Mouse (Mus musculus) stomach, adult 2 months (tissue): Measurements from ENCODE around the gene Pdzd3. TPM values are rescaled to one million over a fixed set of nuclear protein-coding genes. Genes with fewer than 3 reads are reported as not detected.

Experiments
- polyA plus RNA-seq: library from polyadenylated mRNA; depleted of rRNA; stranded (reverse); fragments of >200 nt; gene quantifications from 2 replicates; pipeline ENCODE4 v1.2.3, GENCODE M21; 2012; rRNA removed

Pdzd3 gene
- polyA plus RNA-seq: not detected in 2 replicates

DNA sequence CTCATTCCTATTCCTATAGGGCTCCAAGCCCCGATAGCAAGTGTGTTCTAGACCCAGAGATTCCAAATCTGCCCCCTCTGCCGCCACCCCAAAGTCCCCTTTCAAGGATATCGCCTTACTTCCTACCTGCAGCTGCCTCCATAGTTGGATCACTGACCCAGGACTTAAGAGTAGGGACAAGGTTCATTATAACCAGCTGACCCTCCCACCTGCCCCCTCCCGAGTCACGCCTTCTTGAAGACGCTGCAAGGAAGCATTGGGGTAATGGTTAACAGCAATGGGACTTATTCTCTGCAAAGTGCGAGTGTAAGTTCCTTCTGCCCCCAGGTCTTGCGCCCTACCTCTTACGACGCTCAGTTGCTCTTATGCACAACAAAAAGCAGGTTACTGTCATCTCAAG lies at the start of gene Pdzd3:
Pdzd3 (minus strand) TSS at position 158 of the 400 bp plus-strand sequence.

DNA sequence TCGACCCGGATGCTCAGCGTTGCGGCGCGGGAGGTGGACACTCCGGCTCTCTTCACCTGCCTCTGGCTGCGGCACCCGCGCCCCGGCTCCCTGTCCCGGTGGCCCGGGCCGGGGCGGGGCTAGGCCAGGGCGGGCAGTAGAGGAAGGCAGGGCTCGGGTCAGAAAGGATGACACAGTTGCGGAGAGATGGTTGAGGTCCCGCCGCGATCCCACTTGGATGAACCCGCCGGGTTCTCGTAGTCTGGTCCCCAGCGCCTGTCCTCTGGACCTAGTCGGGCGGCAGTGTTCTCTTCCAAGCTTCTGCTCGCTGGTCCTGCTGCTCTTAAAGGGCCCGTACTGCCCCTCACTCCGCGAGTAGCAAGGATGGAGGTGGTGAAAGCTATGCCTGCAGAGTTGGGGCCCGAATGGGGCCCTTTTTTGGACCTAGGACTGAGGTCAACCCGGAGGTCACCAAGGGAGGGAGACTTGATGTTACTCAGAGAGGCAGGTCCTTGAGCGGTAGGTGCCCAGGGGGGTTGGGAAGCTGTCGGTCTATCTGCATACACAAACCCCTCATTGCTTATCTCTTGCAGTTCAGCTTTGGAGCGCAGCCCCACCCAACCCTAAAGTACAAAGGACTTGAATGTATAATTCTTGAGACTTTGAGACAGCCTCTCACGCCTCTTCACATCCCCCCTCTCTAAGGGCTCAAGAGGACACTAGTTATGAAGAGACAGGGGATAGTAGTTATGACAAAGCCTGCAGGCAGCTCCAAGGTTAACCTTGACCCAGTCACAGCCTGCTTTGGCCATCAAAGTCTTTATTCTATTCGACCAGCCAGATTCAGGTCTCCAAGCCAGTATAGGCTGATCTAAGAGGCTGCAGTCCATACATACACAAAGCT lies 37.0 kb upstream of the Pdzd3 start, which contains the start of gene Abcg4:
Abcg4 (minus strand) TSS at position 540 of the 883 bp plus-strand sequence.

DNA sequence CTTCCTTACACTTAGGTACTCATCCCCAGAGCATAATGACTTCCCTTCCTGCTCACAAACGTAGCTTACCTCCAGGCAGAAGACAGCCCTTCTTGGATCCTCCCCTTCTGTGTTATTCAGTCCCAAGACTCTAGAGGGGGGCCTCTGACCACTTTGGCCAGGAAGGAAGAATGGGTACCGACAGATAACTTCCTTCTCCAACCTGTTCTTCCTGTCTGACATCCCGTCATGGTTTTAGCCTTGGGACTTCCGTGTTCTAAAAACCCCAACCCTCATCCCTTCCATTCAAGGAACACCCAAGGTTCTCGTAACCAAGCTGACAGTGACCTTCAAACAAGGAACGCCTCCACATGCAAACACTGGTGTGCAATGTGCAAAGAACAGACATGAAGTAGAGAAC lies 17.2 kb upstream of the Pdzd3 start, which contains the start of gene Nlrx1:
Nlrx1 (minus strand) TSS at position 168 of the 400 bp plus-strand sequence.

DNA sequence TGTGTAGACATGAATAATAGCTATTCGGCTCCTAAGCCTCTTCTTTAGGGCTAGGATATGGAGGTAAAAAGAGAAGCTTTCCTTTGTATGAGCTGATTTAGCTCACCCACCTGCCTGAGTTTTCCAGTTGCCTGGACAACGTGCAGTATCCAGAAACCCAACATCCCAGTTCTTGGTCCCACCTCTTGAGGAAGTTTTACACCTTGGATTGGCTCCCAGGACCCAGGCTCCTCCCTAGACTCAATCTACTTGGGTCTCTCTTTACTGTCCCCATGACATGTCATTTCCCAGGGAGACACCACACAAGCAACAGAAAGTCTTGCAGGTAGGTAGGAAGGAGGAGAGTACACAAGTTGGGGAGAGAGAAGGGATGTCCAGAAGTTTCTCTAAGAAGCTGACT lies 10.9 kb downstream of the Pdzd3 start, which contains the start of gene Ccdc153:
Ccdc153 (plus strand) TSS at position 278 of the 400 bp plus-strand sequence.

DNA sequence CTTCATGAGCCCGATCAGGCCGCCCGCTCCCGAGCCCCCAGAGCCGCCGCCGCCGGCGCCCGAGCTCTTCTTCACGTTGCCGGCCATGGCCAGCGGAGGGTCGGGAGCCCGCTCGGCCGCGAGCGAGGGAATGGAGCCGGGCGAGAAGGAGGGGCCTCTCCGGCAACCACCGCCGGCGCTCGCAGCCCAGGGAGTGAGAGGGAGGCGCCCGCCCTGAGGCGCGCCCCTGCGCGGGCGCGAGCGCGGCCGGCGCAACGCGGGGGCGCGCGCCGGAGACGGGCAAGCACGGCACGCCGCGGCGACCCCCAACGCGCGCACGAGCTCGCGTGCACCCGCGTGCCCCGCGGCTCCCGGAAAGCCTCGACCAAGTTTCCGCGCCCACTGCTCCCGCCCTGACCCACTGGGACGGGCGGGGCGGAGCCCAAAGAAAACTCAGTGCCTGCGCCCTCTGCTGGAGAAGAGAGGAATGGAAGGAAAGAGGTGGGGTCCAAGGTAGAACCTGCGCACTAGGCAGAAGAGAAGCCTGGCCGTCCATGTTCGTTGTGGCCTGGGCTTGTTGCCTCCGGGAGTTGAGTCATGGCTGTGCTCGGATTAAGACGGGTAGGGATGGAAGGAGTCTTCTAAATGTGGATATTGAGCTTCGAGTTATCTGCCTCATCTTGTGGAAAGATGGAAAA lies 17.3 kb downstream of the Pdzd3 start, which contains the start of gene Cbl:
Cbl (minus strand) TSS at position 248 of the 677 bp plus-strand sequence.

Other genes starting within 250 kb of the Pdzd3 start
- gene Thy1, start 208.1 kb downstream of the Pdzd3 start, polyA plus RNA-seq: 21.2 and 22.5 TPM in 2 replicates
- 2.8 and 5.2 TPM in 2 replicates for gene Usp2, start 184.4 kb downstream of the Pdzd3 start, polyA plus RNA-seq
- 0.35 and 0.42 TPM in 2 replicates for gene Mfrp, start 149.7 kb downstream of the Pdzd3 start, polyA plus RNA-seq
- 9.8 and 13.4 TPM in 2 replicates for gene C1qtnf5, start 144.2 kb downstream of the Pdzd3 start, polyA plus RNA-seq
- 0.03 and 0.43 TPM in 2 replicates for gene Gm49380, start 138.0 kb downstream of the Pdzd3 start, polyA plus RNA-seq
- 19.0 and 21.9 TPM in 2 replicates for gene Rnf26, start 138.0 kb downstream of the Pdzd3 start, polyA plus RNA-seq
- gene Mcam, start 117.0 kb downstream of the Pdzd3 start, polyA plus RNA-seq: 38.7 and 43.6 TPM in 2 replicates
- 2.5 TPM in 2 replicates for gene Cbl, start 17.4 kb downstream of the Pdzd3 start, polyA plus RNA-seq
- 0.06 TPM in 1 of 2 replicates, not detected in the other for gene Ccdc153, start 10.8 kb downstream of the Pdzd3 start, polyA plus RNA-seq
- gene Nlrx1, start 17.1 kb upstream of the Pdzd3 start, polyA plus RNA-seq: 4.4 and 5.1 TPM in 2 replicates
- gene Abcg4, start 37.1 kb upstream of the Pdzd3 start, polyA plus RNA-seq: 3.1 and 3.2 TPM in 2 replicates
- gene Hinfp, start 54.2 kb upstream of the Pdzd3 start, polyA plus RNA-seq: 3.4 and 5.5 TPM in 2 replicates
- 38.4 and 40.7 TPM in 2 replicates for gene C2cd2l, start 68.8 kb upstream of the Pdzd3 start, polyA plus RNA-seq
- gene Dpagt1, start 74.5 kb upstream of the Pdzd3 start, polyA plus RNA-seq: 27.1 and 28.1 TPM in 2 replicates
- gene H2afx, start 83.2 kb upstream of the Pdzd3 start, polyA plus RNA-seq: 42.8 and 86.6 TPM in 2 replicates
- gene Hmbs, start 92.8 kb upstream of the Pdzd3 start, polyA plus RNA-seq: 19.0 and 20.5 TPM in 2 replicates
- 7.8 and 9.0 TPM in 2 replicates for gene Vps11, start 110.2 kb upstream of the Pdzd3 start, polyA plus RNA-seq
- 23.7 and 29.7 TPM in 2 replicates for gene Hyou1, start 128.0 kb upstream of the Pdzd3 start, polyA plus RNA-seq
- 9.2 and 12.1 TPM in 2 replicates for gene Slc37a4, start 145.4 kb upstream of the Pdzd3 start, polyA plus RNA-seq
- gene Rps25, start 155.7 kb upstream of the Pdzd3 start, polyA plus RNA-seq: 17.8 and 26.3 TPM in 2 replicates
- gene Trappc4, start 156.1 kb upstream of the Pdzd3 start, polyA plus RNA-seq: 11.9 and 17.8 TPM in 2 replicates
- gene Ccdc84, start 167.1 kb upstream of the Pdzd3 start, polyA plus RNA-seq: 6.7 and 13.0 TPM in 2 replicates
- gene Foxr1, start 189.7 kb upstream of the Pdzd3 start, polyA plus RNA-seq: not detected in 2 replicates
- 0.19 and 0.81 TPM in 2 replicates for gene Upk2, start 203.5 kb upstream of the Pdzd3 start, polyA plus RNA-seq
- 23.6 and 25.0 TPM in 2 replicates for gene Bcl9l, start 231.4 kb upstream of the Pdzd3 start, polyA plus RNA-seq